Mouse (Mus musculus): ENCODE results near the gene Ndn. TPM values are rescaled to one million over a fixed set of nuclear protein-coding genes. Genes with fewer than 3 reads are reported as not detected.

Ndn gene
- polyA plus RNA-seq (2015; fragmentation: Nextera tagmentation; extraction: Ambion mirVana) = 50.7 and 51.5 TPM in 2 replicates

DNA sequence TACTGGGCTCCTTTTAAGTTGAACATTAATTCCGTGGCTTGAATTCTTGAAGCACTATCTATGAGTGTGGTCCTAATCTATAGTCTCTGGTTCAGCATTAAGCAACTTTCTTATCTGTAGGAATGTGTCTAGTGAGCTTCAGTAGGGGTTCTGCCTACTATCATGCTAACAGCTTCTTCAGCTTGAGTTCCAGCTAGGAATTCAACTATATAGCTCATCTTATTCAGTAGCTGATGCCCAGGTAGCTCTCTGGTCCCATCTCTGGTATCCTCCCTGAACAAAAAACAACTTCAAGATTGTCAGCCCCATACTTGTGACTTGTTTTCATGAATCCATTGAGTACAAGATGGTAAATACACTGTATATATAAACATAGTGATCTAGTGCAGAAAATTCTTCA lies at the start of gene Ndn:
Gene Ndn, plus strand, starts transcription at position 301 of the 400 bp plus-strand sequence.
- no peak within 1 kb of the TSS for H3K9ac ChIP-seq (ENCODE audit: low read depth, low read length)
- H3K36me3 ChIP-seq (ENCODE audit: insufficient read depth, low read length) = no peaks in the 10 kb centered on the region
- H3K27ac ChIP-seq = no peak within 1 kb of the TSS
- no peaks in the 10 kb centered on the region for H3K9me3 ChIP-seq (replicated peaks; ENCODE audit: low read length)
- no peak for DNase-seq (ENCODE audit: low spot score)
- H3K4me2 ChIP-seq (ENCODE audit: low read length) = no peak within 1 kb of the TSS
- TF ChIP-seq CTCF (IDR thresholded peaks at IDR 0.05; ENCODE audit: low read depth) = no peak
- no peak for ATAC-seq (replicated peaks; ENCODE audit: low FRiP score, low read depth)
- no peaks in the 10 kb centered on the region for H3K27me3 ChIP-seq (ENCODE audit: insufficient read depth, low read length)
- no peaks in the 10 kb centered on the region for H3K4me1 ChIP-seq (replicated peaks; ENCODE audit: insufficient read depth, low read length)
- no peak within 1 kb of the TSS for H3K4me3 ChIP-seq (replicated peaks; ENCODE audit: low read depth, low read length)
- WGBS = 71% methylated on average over 1 of the region's 1 CpGs

DNA sequence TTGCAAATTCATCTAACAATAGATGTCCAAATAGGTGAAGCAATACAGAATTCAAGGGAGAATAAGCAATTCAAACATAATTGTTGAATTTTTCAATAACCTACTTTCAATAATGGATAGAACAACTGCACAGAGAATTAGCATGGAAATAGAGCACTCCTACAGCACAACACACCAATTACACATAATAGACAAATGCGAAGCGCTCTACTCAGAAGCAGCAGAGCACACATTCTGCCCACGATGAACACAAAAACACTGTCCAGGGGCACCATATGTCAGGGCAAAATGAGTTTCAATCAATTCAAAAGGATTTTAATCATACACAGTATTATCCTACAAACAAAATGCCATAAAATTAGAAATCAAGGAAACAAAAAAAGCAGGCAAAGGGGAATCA lies 43.9 kb upstream of the Ndn start:
- TF ChIP-seq CTCF (IDR thresholded peaks at IDR 0.05; ENCODE audit: low read depth) = no peak
- DNase-seq (ENCODE audit: low spot score) (no peak), ATAC-seq (replicated peaks; ENCODE audit: low FRiP score, low read depth) (no peak)
- Histone ChIP-seq H3K9ac (ENCODE audit: low read depth, low read length) (no peak overlapping the region), H3K9me3 (replicated peaks; ENCODE audit: low read length) (no peaks in the 10 kb centered on the region), H3K36me3 (ENCODE audit: insufficient read depth, low read length) (no peaks in the 10 kb centered on the region), H3K4me1 (replicated peaks; ENCODE audit: insufficient read depth, low read length) (no peaks in the 10 kb centered on the region), H3K4me3 (replicated peaks; ENCODE audit: low read depth, low read length) (no peak overlapping the region), H3K27ac (no peak overlapping the region), H3K4me2 (ENCODE audit: low read length) (no peak overlapping the region), H3K27me3 (ENCODE audit: insufficient read depth, low read length) (no peaks in the 10 kb centered on the region)
- 86% methylated on average over 3 of the region's 3 CpGs for WGBS

DNA sequence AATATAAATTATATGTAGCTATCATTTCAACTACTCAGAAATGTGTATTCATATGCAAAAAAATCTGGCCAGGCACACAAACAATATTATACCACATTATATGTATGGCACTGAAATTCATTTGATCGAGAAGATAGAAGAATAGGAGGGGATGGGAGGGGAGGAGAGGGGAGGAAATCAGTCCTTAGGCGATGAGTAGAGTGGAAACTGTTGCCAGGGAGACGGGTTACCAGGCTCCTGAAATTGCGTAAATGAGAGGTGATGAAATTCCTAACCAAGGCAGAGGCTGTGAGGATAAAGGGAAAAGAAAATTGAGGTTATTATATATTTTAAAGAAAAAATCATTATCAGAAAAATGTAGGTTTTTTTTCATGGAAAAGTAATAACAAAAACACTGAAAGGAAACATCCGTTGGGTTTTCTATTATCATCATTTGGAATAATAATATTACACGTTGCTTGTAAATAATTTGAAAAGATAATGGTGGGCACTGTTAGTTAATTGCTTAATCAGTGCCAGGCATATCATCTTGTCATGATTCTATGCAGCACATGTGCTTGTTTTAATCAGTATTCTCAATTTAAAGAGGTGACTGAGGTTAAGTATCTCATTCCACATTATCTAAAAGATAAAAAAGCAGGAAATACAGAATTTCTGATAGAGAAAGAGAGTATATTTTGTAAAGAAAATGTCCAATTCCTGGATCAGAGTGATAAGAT lies 39.3 kb upstream of the Ndn start:
- DNase-seq (ENCODE audit: low spot score) (no peak), ATAC-seq (replicated peaks; ENCODE audit: low FRiP score, low read depth) (no peak)
- Histone ChIP-seq H3K4me2 (ENCODE audit: low read length) (no peak overlapping the region), H3K27ac (no peak overlapping the region), H3K27me3 (ENCODE audit: insufficient read depth, low read length) (no peaks in the 10 kb centered on the region), H3K4me3 (replicated peaks; ENCODE audit: low read depth, low read length) (no peak overlapping the region), H3K4me1 (replicated peaks; ENCODE audit: insufficient read depth, low read length) (no peaks in the 10 kb centered on the region), H3K9ac (ENCODE audit: low read depth, low read length) (no peak overlapping the region), H3K36me3 (ENCODE audit: insufficient read depth, low read length) (no peaks in the 10 kb centered on the region), H3K9me3 (replicated peaks; ENCODE audit: low read length) (no peaks in the 10 kb centered on the region)
- 57% methylated on average over 6 of the region's 6 CpGs for WGBS
- no peak for TF ChIP-seq CTCF (IDR thresholded peaks at IDR 0.05; ENCODE audit: low read depth)

DNA sequence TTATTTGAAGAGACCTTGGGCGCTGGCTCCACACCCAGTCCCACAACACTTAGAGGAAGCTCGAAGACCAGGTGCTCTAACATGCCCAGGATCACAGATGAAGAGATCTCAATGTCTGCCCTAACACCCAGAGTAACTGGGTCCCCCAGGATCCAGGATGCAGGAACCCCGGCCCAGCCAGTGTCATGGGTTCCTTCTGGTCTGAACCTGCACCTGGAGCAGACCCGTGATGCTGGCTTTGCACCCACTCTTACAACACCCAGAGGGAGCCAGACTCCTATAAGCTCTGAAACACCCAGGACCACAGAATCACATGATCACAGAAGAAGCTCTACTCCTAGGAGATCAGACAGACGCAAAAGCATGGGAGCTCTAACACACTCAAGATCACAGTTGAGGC lies 29.6 kb upstream of the Ndn start:
- no peaks in the 10 kb centered on the region for H3K9me3 ChIP-seq (replicated peaks; ENCODE audit: low read length)
- H3K4me3 ChIP-seq (replicated peaks; ENCODE audit: low read depth, low read length) = no peak overlapping the region
- no peaks in the 10 kb centered on the region for H3K27me3 ChIP-seq (ENCODE audit: insufficient read depth, low read length)
- no peak overlapping the region for H3K9ac ChIP-seq (ENCODE audit: low read depth, low read length)
- WGBS = 69% methylated on average over 5 of the region's 5 CpGs
- no peaks in the 10 kb centered on the region for H3K4me1 ChIP-seq (replicated peaks; ENCODE audit: insufficient read depth, low read length)
- no peaks in the 10 kb centered on the region for H3K36me3 ChIP-seq (ENCODE audit: insufficient read depth, low read length)
- DNase-seq (ENCODE audit: low spot score) (no peak), ATAC-seq (replicated peaks; ENCODE audit: low FRiP score, low read depth) (no peak)
- TF ChIP-seq CTCF (IDR thresholded peaks at IDR 0.05; ENCODE audit: low read depth) = no peak
- H3K27ac ChIP-seq = no peak overlapping the region
- H3K4me2 ChIP-seq (ENCODE audit: low read length) = no peak overlapping the region

DNA sequence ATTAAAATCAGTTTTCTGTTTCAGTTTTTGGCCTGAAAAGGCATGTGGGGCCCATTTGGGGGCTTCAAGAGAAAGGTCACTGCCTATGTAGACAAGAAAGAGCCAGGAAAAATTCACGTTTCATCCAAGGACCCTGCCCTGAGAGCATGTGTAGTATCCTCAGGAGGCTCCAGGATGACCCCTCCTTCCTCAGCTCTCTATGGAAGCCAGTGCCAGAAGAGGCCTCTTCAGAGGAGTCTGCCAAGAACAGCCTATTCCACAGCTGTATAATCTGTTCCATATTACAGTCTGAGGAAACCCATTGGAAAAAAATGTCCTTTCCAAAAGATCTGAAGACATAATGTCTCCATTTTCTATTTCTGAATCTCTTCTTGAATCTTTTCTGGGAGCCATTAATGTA lies 958 bp upstream of the Ndn start:
- 15% methylated on average over 1 of the region's 1 CpGs for WGBS
- H3K27ac ChIP-seq = no peak overlapping the region
- TF ChIP-seq CTCF (IDR thresholded peaks at IDR 0.05; ENCODE audit: low read depth) = no peak
- H3K9me3 ChIP-seq (replicated peaks; ENCODE audit: low read length) = no peaks in the 10 kb centered on the region
- H3K36me3 ChIP-seq (ENCODE audit: insufficient read depth, low read length) = no peaks in the 10 kb centered on the region
- no peak overlapping the region for H3K4me3 ChIP-seq (replicated peaks; ENCODE audit: low read depth, low read length)
- H3K4me1 ChIP-seq (replicated peaks; ENCODE audit: insufficient read depth, low read length) = no peaks in the 10 kb centered on the region
- H3K27me3 ChIP-seq (ENCODE audit: insufficient read depth, low read length) = no peaks in the 10 kb centered on the region
- no peak overlapping the region for H3K9ac ChIP-seq (ENCODE audit: low read depth, low read length)
- no peak for ATAC-seq (replicated peaks; ENCODE audit: low FRiP score, low read depth)
- no peak overlapping the region for H3K4me2 ChIP-seq (ENCODE audit: low read length)
- DNase-seq (ENCODE audit: low spot score) = no peak

DNA sequence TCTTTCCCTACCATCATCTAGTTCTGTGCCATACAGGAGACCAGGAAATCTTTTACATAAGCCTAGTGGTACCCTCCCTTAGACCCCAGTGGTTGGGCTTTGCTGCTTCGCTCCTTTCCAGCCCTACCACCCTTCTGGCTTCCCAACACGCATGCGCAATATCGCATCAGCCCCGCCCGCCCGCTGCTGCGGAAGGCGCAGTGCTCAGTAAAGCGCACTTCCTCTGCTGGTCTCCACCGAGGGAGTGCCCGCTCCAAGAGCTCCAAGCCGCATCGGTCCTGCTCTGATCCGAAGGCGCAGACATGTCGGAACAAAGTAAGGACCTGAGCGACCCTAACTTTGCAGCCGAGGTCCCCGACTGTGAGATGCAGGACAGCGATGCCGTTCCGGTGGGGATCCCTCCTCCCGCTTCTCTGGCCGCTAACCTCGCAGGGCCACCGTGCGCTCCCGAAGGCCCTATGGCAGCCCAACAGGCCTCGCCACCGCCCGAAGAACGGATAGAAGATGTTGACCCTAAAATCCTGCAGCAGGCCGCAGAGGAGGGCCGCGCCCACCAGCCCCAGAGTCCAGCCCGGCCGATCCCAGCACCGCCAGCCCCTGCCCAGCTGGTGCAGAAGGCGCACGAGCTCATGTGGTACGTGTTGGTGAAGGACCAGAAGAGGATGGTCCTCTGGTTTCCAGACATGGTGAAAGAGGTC lies 1.9 kb downstream of the Ndn start:
- H3K27ac ChIP-seq = no peak overlapping the region
- WGBS = 22% methylated on average over 42 of the region's 42 CpGs
- H3K9ac ChIP-seq (ENCODE audit: low read depth, low read length) = peak overlapping the region; percentile 56

More for the DNA sequence above, 1.9 kb downstream of the Ndn start:
- ATAC-seq (replicated peaks; ENCODE audit: low FRiP score, low read depth) = peak; percentile 95
- Histone ChIP-seq H3K27me3 (ENCODE audit: insufficient read depth, low read length) (no peaks in the 10 kb centered on the region), H3K4me2 (ENCODE audit: low read length) (peak overlapping the region; percentile 61), H3K36me3 (ENCODE audit: insufficient read depth, low read length) (no peaks in the 10 kb centered on the region), H3K4me1 (replicated peaks; ENCODE audit: insufficient read depth, low read length) (no peaks in the 10 kb centered on the region), H3K4me3 (replicated peaks; ENCODE audit: low read depth, low read length) (peak overlapping the region; percentile 39), H3K9me3 (replicated peaks; ENCODE audit: low read length) (no peaks in the 10 kb centered on the region)
- DNase-seq (ENCODE audit: low spot score) = peak; percentile 87
- TF ChIP-seq CTCF (IDR thresholded peaks at IDR 0.05; ENCODE audit: low read depth) = no peak
